Mouse (Mus musculus) cerebellum, postnatal 36 days (tissue): Measurements from ENCODE around the gene Lsm2.
"Not testable (repeated sequence)": the region's sequence is repeated elsewhere in the genome, so short reads cannot be mapped to it uniquely, and the experiment has no call there.

Experiments used
- DNase-seq, 2 experiments: peaks; one replicate each; pipeline ENCODE4 v3.0.0; 2021 to 2022; ENCODE audit warnings: mixed read lengths in 2 of 2

Lsm2 gene

GRCm38 (mm10) chr17:34957291-34957690, 24.4 kb upstream of the Lsm2 start:
- DNase-seq, result not testable (repeated sequence)

GRCm38 (mm10) chr17:34957966-34958365, 23.7 kb upstream of the Lsm2 start:
- DNase-seq, result not testable (repeated sequence)

- not testable (repeated sequence) for DNase-seq
Observed at GRCm38 (mm10) chr17:34958734-34959129, 22.9 kb upstream of the Lsm2 start.

- DNase-seq, result peak; percentile 77 to 86
Observed at GRCm38 (mm10) chr17:34959130-34959778, 22.4 kb upstream of the Lsm2 start, which contains the start of gene Hspa1b. TSS of gene Hspa1b (minus strand) at chr17:34959238.

- no peak for DNase-seq
Observed at GRCm38 (mm10) chr17:34959881-34960515, 21.7 kb upstream of the Lsm2 start.

GRCm38 (mm10) chr17:34960702-34961493, 20.8 kb upstream of the Lsm2 start:
- DNase-seq, result no peak

- DNase-seq, result no peak
Observed at GRCm38 (mm10) chr17:34962125-34962524, 19.5 kb upstream of the Lsm2 start.

GRCm38 (mm10) chr17:34962841-34963240, 18.8 kb upstream of the Lsm2 start:
- no peak for DNase-seq

- no peak for DNase-seq
Observed at GRCm38 (mm10) chr17:34964640-34965049, 17.0 kb upstream of the Lsm2 start.

GRCm38 (mm10) chr17:34965627-34966026, 16.0 kb upstream of the Lsm2 start:
- DNase-seq, result no peak

GRCm38 (mm10) chr17:34969822-34970221, 11.8 kb upstream of the Lsm2 start, which contains the start of gene Gm20481:
TSS of gene Gm20481 (plus strand) at chr17:34969912.
- not testable (repeated sequence) for DNase-seq

GRCm38 (mm10) chr17:34970850-34971249, 10.8 kb upstream of the Lsm2 start:
- not testable (repeated sequence) for DNase-seq

- not testable (repeated sequence) for DNase-seq
Observed at GRCm38 (mm10) chr17:34971694-34972068, 10.0 kb upstream of the Lsm2 start.

GRCm38 (mm10) chr17:34972069-34972749, 9.5 kb upstream of the Lsm2 start, which contains the start of the genes Hspa1a and Hspa1l:
TSS of gene Hspa1a (minus strand) at chr17:34972156.
TSS of gene Hspa1l (plus strand) at chr17:34972703.
- peak; percentile 76 to 87 for DNase-seq

- DNase-seq, result no peak
Observed at GRCm38 (mm10) chr17:34975581-34976492, 5.8 kb upstream of the Lsm2 start.

GRCm38 (mm10) chr17:34977000-34977399, 4.7 kb upstream of the Lsm2 start:
- DNase-seq, result no peak

GRCm38 (mm10) chr17:34978239-34978638, 3.4 kb upstream of the Lsm2 start:
- DNase-seq, result no peak

GRCm38 (mm10) chr17:34979631-34980030, 2.0 kb upstream of the Lsm2 start:
- DNase-seq, result no peak

- no peak for DNase-seq
Observed at GRCm38 (mm10) chr17:34980655-34981054, 1.0 kb upstream of the Lsm2 start.

GRCm38 (mm10) chr17:34982328-34982727, 666 bp downstream of the Lsm2 start:
- DNase-seq, result no peak

GRCm38 (mm10) chr17:34984218-34984617, 2.6 kb downstream of the Lsm2 start:
- peak in 1 of 2 experiments; percentile 35 for DNase-seq

- no peak for DNase-seq
Observed at GRCm38 (mm10) chr17:34994751-34995150, 13.1 kb downstream of the Lsm2 start.
